Mouse (Mus musculus) E14TG2a.4 (cell line): ENCODE results near the gene Mbnl2.

Experiments used
- H3K27me3 ChIP-seq: 2 replicates; pipeline ENCODE4 v1.6.1; 2014; ENCODE audit warnings: low read length, control low read depth; ENCODE audit not compliant: insufficient read depth
- H3K36me3 ChIP-seq: 2 replicates; pipeline ENCODE4 v1.6.1; 2014; ENCODE audit warnings: low read length, control low read depth; ENCODE audit not compliant: insufficient read depth
- H3K4me1 ChIP-seq: replicated peaks from 2 replicates; pipeline ENCODE4 v1.6.1; 2014; ENCODE audit warnings: low read depth, low read length, control low read depth
- H3K4me3 ChIP-seq: replicated peaks from 2 replicates; pipeline ENCODE4 v1.5.1; 2014; ENCODE audit warnings: mild to moderate bottlenecking, low read length
- H3K9me3 ChIP-seq: 2 replicates; pipeline ENCODE4 v1.6.1; 2014; ENCODE audit warnings: low read length, control low read depth
- CTCF ChIP-seq: conservative IDR thresholded peaks from 2 replicates; pipeline ENCODE4 v1.5.1; 2014; ENCODE audit warnings: low read length
- NANOG ChIP-seq: IDR thresholded peaks from 2 replicates; pipeline ENCODE4 v1.6.1; 2014; ENCODE audit warnings: borderline replicate concordance, low read length, mixed read lengths
- POU5F1 ChIP-seq: IDR thresholded peaks from 2 replicates; pipeline ENCODE4 v1.6.1; 2014; ENCODE audit warnings: low read length, borderline replicate concordance

Mbnl2 gene

GRCm38 (mm10) chr14:120370631-120371030 lies 95.2 kb downstream of the Mbnl2 start:
- Histone ChIP-seq H3K4me3 (no peak overlapping the region), H3K27me3 (no peaks in the 10 kb centered on the region), H3K4me1 (peaks cover 30% of the 10 kb centered on the region), H3K9me3 (no peaks in the 10 kb centered on the region), H3K36me3 (no peaks in the 10 kb centered on the region)
- no peak for TF ChIP-seq POU5F1
- no peak for TF ChIP-seq CTCF
- no peak for TF ChIP-seq NANOG

- H3K4me1 ChIP-seq, result peaks cover 30% of the 10 kb centered on the region
- H3K36me3 ChIP-seq, result no peaks in the 10 kb centered on the region
- TF ChIP-seq POU5F1 (no peak), NANOG (no peak), CTCF (no peak)
- no peaks in the 10 kb centered on the region for H3K27me3 ChIP-seq
- no peak overlapping the region for H3K4me3 ChIP-seq
- H3K9me3 ChIP-seq, result no peaks in the 10 kb centered on the region
Measured at GRCm38 (mm10) chr14:120371174-120371573, 95.7 kb downstream of the Mbnl2 start.

- Histone ChIP-seq H3K4me3 (no peak overlapping the region), H3K9me3 (no peaks in the 10 kb centered on the region), H3K27me3 (no peaks in the 10 kb centered on the region), H3K4me1 (peaks cover 14% of the 10 kb centered on the region), H3K36me3 (no peaks in the 10 kb centered on the region)
- TF ChIP-seq NANOG (no peak), CTCF (no peak), POU5F1 (no peak)
Measured at GRCm38 (mm10) chr14:120373026-120374024, 97.9 kb downstream of the Mbnl2 start.

- no peaks in the 10 kb centered on the region for H3K9me3 ChIP-seq
- no peak for TF ChIP-seq NANOG
- no peak for TF ChIP-seq POU5F1
- no peak for TF ChIP-seq CTCF
Measured at GRCm38 (mm10) chr14:120374786-120375185, 99.3 kb downstream of the Mbnl2 start.

GRCm38 (mm10) chr14:120377192-120377591 lies 101.7 kb downstream of the Mbnl2 start:
- Histone ChIP-seq H3K36me3 (no peaks in the 10 kb centered on the region), H3K9me3 (no peaks in the 10 kb centered on the region), H3K27me3 (no peaks in the 10 kb centered on the region), H3K4me1 (0 out of 2 replicates have a peak, but pooled peaks cover 3% of the 10 kb centered on the region), H3K4me3 (no peak overlapping the region)
- TF ChIP-seq NANOG (no peak), POU5F1 (no peak), CTCF (no peak)

More at GRCm38 (mm10) chr14:120374786-120375185, 99.3 kb downstream of the Mbnl2 start:
- Histone ChIP-seq H3K4me3 (no peak overlapping the region), H3K27me3 (no peaks in the 10 kb centered on the region), H3K4me1 (peaks cover 8% of the 10 kb centered on the region; the same call in 1 of the 2 replicates), H3K36me3 (no peaks in the 10 kb centered on the region)

DNA sequence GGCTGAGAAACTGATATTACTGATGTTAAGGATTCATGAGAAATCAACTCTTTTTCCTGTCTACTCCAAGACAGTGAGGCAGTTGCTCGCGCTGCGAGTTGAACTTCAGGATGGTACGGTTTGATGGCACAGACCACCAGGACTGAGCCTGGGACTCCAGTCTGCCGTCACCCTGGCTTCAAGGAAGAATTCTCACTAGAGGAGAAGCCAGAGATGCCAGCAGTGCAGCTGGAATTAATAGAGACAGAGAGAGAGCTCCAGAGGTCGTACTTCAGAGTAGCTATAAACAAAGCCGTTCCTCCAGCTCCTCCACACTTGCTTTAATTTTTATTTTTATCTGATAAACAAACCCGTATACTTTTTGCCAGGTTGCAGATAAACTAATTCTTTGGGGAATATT lies 102.5 kb downstream of the Mbnl2 start:
- TF ChIP-seq POU5F1 (no peak), NANOG (no peak), CTCF (no peak)

DNA sequence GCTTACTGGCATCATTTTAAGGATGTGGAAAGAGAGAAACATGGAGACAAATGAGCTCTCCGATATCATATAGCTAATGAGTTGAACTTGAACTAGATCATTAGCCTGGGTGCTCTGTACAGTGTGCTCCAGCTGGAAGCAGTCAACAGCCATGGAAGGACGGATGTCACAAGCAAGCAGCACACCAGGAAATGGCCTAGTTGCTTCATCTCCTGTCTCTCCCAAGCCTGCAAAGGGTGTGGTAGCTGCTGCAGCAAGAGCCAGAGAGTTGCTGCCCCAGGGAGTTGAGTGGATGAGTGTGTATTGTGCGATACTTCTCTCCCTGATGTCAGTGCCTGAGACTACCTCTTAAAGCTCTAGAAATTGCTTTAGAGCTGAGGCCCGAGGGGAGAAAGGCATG lies 104.2 kb downstream of the Mbnl2 start:
- no peak overlapping the region for H3K4me3 ChIP-seq
- H3K4me1 ChIP-seq, result no peaks in the 10 kb centered on the region
- H3K27me3 ChIP-seq, result no peaks in the 10 kb centered on the region
- TF ChIP-seq NANOG, result no peak
- no peak for TF ChIP-seq CTCF
- TF ChIP-seq POU5F1, result no peak
- H3K9me3 ChIP-seq, result 0 out of 2 replicates have a peak, but pooled peaks cover under 1% of the 10 kb centered on the region
- no peaks in the 10 kb centered on the region for H3K36me3 ChIP-seq

More for the DNA sequence above, 102.5 kb downstream of the Mbnl2 start:
- no peak overlapping the region for H3K4me3 ChIP-seq
- no peaks in the 10 kb centered on the region for H3K36me3 ChIP-seq
- H3K9me3 ChIP-seq, result no peaks in the 10 kb centered on the region
- no peaks in the 10 kb centered on the region for H3K27me3 ChIP-seq
- 0 out of 2 replicates have a peak, but pooled peaks cover 3% of the 10 kb centered on the region for H3K4me1 ChIP-seq

DNA sequence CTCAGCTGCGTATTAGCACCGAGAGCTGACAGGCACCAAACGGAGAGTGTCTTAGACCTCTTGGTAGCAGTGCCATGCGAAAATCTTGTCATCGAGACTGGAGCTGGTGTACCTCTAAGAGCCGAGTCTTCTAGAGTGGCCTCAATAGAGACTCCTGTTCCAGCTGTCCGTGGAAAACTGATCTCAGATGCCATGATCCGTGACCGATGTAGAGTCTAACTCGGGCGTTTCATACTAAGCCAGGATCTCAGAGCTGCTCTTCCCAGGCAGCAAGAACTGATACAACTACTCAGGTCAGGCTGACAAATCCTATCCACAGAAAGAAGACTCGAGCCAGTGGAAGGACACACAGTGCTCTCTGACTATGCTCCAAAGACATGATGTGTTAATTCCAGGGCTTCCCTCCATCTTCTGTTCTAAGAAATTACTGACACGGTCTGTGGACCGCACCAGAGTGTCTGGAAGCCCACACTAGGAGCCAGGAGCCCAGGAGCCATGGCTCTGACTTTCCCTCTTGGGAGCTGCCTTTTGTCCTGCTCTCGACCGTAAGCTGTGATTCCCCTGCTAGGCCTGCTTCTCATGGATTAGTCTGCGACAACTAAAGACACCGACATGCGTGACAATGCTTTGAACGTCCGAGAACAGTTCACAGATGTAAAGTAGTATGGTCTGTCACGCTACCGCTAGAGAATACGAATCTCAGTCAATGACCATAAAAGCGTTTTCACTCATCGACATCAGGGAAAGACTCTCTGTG lies 106.1 kb downstream of the Mbnl2 start:
- H3K4me3 ChIP-seq, result no peak overlapping the region
- no peaks in the 10 kb centered on the region for H3K27me3 ChIP-seq
- peaks cover 14% of the 10 kb centered on the region for H3K9me3 ChIP-seq
- TF ChIP-seq NANOG, result no peak
- TF ChIP-seq POU5F1, result no peak
- no peak for TF ChIP-seq CTCF
- no peaks in the 10 kb centered on the region for H3K4me1 ChIP-seq
- no peaks in the 10 kb centered on the region for H3K36me3 ChIP-seq
